Mouse (Mus musculus) c-Kit-negative CD71-positive TER-119-positive erythroid progenitor cells, embryonic 14.5 days (primary cell): Measurements from ENCODE around the gene Arhgap18.
"Not testable (repeated sequence)": the region's sequence is repeated elsewhere in the genome, so short reads cannot be mapped to it uniquely, and the experiment has no call there.

Source experiments
- DNase-seq: peaks from one replicate; pipeline ENCODE4 v3.0.0-alpha.2; 2013; ENCODE audit warnings: low read depth, low spot score

Gene Arhgap18

GRCm38 (mm10) chr10:26900426-26900825 is 147.2 kb downstream of the Arhgap18 start:
- DNase-seq = no peak

DNA sequence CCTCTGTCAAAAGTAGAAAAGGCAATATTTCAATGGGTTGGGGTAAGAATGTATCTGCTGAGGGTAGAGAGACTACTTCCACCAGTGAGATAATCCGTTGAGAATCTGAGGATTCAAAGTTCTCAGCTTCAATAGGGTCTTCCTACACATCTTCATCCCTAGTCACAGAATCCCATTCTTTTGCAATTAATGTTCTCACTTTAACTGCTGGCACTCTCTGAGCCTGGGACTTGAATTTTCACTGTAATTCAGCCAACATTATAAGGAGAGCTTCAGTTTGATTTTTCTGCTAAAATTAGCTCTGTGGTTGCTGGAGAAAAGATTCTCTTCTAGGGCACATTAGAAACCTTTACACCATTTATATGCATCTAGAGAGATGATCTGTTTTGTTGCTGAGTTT is 150.6 kb downstream of the Arhgap18 start:
- DNase-seq = no peak

DNA sequence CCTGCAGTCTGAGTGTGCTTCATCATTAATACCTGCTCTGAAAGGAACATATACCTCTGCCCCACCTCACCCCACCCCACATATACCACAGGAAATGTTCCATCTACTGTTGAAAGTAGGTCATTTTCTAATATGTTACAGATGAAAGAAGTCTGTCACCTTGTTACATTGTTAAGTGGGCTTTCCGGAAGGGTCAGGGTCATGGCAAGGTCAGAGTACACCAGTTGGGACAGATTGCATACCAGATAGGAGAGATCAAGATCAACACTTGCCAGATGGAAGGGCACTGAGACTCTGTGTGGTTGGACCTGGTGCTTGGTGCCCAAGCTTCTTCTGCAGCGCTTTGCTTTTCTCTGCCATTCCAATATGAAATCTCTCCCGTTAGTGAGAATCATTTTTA is 158.0 kb downstream of the Arhgap18 start:
- DNase-seq = no peak

- no peak for DNase-seq
Measured at GRCm38 (mm10) chr10:26912112-26912797, 159.0 kb downstream of the Arhgap18 start.

DNA sequence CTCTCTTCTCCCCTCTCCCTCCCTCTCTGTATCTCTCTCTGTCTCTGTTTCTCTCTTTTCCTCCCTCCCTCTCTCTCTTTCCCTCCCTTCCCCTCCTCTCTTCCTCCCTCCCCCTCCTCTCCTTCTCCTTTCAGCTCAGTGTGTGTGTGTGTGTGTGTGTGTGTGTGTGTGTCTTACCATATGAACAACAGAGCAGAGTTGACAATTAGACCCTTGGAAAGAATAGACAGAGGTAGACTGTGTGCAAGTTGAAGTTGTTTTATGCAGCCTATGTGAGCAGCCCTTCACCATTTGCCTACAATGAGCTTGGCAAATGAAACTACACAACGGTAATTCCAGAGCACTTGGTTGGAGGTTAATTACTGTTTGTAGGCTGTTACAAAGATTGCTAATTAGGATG is 159.6 kb downstream of the Arhgap18 start:
- DNase-seq = no peak

- peak; percentile 2 for DNase-seq
Measured at GRCm38 (mm10) chr10:26919307-26919977, 166.2 kb downstream of the Arhgap18 start.

DNA sequence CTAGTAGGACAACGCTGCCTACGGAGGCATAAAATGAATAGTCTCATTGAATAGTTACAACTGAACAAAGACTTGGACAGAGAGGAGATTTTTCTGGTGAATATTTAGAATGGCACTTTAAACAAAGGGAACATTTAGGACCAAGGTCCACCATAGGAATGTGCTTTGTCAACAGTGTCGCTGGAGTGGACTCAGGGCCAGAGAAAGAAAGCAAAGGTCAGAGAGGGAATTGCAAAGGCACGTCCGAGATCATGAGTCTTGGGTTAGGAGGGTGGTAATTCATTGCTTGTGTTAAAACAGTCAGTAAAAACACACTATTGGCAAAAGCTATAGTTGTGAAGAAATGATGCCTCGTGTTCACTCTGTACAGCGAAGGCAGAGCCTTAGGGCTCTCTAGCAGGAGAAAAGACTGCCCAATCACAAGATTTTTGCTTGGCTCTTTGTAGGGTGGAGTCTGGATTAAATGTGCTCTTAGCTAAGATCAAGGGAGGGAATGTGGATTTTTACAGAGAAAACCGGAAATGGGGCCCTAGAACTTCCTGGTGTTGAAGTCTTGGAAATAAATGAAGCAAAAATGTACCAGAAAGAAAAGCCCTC is 167.3 kb downstream of the Arhgap18 start:
- no peak for DNase-seq

DNA sequence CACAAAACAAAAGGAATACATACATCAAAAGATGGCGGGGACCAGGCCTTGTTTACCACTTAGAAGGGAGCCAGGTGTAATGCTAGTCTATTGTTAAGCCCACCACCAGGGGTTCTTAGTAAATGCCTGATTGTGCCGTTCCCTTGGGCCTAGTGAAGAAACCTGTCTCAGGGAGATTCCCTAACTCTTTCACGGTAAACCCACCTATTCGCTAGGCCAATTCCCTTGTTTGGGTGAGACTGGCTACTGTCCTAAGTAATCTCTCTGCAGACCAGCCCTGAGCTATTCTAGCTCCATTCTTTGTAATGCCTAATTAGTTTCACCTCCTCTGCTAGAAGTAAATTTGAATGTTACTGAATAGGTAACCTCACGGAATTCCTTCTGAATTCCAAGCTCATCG is 182.8 kb downstream of the Arhgap18 start:
- not testable (repeated sequence) for DNase-seq

DNA sequence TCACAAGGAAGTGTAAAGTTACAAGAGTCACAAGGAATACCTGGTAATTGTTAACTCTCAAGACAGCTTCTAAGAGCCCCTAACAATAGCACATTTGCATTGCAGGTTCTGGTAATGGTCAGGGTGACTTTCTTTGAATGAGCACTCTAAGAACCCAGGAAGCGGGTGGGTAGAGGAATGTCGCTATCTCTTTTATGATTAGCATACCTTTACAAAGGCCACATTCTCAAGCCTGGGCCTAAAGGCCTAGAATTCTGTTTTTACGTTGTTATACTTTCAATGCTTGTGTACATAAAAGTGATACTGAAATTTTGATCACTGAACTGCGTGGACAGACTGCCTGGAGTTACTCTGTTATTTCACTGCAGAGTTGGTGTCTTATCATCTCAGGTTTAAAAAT is 185.2 kb downstream of the Arhgap18 start:
- DNase-seq = not testable (repeated sequence)

DNA sequence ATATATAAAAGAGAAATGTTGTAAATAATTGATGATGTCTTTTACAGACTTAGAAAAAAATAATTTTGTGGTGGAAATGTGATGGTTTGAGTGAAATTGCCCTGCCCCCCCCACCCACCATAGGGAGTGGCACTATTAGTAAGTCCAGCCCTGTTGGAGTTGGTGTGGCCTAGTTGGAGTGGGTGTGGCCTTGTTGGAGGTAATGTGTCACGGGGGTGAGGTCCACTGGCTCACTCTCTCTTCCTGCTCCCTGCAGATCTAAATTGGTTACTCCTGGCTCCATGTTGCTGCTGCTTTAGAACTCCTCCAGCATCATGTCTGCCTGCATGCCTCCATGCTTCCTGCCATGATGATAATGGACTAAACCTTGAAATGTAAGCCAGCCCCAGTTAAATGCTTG is 186.3 kb downstream of the Arhgap18 start:
- DNase-seq = no peak

DNA sequence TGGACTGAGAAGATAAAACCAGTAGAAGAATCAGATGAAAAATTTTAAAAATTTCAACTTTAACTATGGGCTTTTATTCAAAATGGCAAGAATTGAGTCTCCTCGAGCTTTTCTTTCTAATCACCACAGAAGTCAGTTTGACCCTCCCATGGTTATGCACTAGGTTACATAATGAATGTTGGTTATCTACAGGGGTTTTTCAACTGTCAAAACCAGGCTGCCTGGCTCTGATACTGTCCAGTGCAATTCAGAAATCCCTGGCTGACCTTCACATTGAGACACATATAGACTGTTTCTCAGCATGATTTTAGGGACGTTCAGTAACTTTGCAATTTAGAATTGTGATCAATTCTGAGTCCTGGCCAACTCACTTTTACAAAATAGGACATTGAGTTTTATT is 195.1 kb downstream of the Arhgap18 start:
- no peak for DNase-seq

DNA sequence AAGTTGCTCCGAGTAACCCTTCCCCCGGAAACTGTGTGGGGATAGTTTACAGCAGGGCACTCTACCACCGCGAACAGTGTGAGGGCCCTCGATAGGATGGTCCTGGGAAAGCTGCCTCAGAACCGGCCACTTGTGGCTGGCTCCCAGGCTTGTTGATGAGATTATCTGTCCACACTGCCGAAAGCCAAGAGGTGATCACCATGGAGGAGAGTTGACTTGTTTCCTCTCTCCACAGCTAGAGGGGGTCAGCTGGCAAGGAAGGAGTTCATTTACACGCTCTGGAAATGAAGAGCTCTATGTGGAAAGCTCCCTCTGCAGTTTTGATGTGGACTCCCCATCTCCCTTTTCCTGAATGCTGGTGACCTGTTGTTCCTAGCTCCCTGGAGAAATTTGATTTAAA is 196.4 kb downstream of the Arhgap18 start:
- no peak for DNase-seq

GRCm38 (mm10) chr10:26950448-26950847 is 197.2 kb downstream of the Arhgap18 start:
- DNase-seq = no peak

DNA sequence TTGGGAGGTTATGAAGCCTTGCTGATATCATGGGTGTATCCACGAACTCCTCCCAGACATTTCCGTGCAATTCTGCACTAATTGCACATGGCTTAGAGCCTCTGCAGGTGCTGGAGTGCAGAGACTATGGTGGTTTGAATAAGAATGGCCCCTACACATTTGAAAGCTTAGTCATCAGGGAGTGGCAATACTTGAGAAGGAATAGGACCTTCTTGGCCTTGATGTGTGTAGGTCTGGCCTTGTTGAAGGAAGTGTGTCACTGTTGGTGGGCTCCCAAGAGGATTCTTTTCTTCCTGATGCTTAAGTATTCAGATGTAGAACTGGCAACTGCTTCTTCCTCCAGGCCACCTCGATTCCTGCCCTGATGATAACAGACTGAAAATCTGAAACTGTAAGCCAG is 205.3 kb downstream of the Arhgap18 start:
- no peak for DNase-seq
